Mouse (Mus musculus) erythroblast, embryonic 14.5 days (primary cell): ENCODE measurements around the gene Mfsd4a.

Source experiments
- GATA1 ChIP-seq: IDR thresholded peaks from 2 replicates; pipeline ENCODE4 v1.6.1; 2012; ENCODE audit warnings: low read length, inconsistent platforms, mixed read lengths
- TAL1 ChIP-seq: IDR thresholded peaks from 3 replicates; pipeline ENCODE4 v1.6.1; 2012; ENCODE audit warnings: low read length, inconsistent platforms, mixed read lengths

DNA sequence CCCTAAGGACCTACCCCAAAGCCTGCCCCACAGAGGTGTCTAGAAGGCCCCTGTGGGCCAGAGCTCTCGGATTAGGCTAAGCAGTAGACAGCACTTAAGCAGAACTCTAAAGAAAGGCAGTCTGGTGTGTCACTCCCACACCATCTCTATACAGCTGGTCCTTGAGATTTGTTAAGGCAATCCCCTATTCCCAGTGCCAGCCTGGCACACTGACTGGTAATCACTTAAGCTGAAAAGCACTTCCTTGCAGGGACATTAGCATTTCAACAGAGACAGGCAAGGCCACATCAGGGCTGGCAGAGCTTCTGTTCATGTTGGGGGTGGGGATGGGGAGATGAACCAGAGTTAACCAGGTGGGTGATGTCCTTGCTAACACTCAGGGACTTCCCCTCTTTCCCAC, 2.9 kb downstream of the Mfsd4a start:
- TF ChIP-seq GATA1: no peak
- no peak for TF ChIP-seq TAL1
